Comparison of ENCODE assay signal across 11 mouse cellular contexts in the genomic region with DNA sequence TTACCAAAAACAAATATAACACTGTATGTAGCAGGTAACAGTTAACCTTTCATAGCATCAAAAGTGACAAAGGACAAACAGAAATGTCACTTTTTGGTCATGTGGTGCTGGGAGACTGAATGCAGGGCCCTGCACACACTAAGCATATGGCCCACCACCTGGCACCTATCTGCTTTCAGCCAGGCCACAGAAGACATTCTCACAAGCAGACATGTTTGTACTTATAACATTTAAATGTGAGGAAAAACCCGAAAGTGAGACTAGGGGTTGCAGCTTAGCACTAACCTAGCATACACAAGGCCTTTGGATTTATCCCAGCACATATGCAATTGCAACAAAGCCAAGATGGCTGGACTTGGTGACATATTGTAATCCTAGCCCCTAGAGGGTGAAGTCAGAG. TPM values are rescaled to one million over a fixed set of nuclear protein-coding genes. Genes with fewer than 3 reads are reported as not detected.
DNase-seq lines count a peak whose midpoint lies in the region; ATAC-seq and TF ChIP-seq lines count a peak whose summit lies in the region.
"Had no signal": no experiment of that assay in that cellular context is flagged by ENCODE, and none has a peak within 500 bp of the region (broad histone marks: within the 10 kb centered on the region; RNA-seq: fewer than 3 reads in every experiment).

No protein-coding gene starts in this region.

- H3K9ac ChIP-seq in heart, embryonic 12.5 days = no peak overlapping the region
- H3K9ac ChIP-seq in midbrain, embryonic 12.5 days (replicated peaks) = no peak overlapping the region
- no peak overlapping the region for H3K9ac ChIP-seq in midbrain, embryonic 15.5 days
- peak overlapping the region; percentile 30; the same call in 1 of the 2 replicates for H3K9ac ChIP-seq in forebrain, embryonic 13.5 days

- H3K36me3 ChIP-seq in heart, embryonic 12.5 days = peaks cover 30% of the 10 kb centered on the region
- H3K36me3 ChIP-seq in midbrain, embryonic 12.5 days = peaks cover 33% of the 10 kb centered on the region
- H3K36me3 ChIP-seq in midbrain, embryonic 15.5 days (replicated peaks) = peaks cover 8% of the 10 kb centered on the region; the same call in 1 of the 2 replicates
- H3K36me3 ChIP-seq in forebrain, embryonic 13.5 days (ENCODE audit: poor library complexity, severe bottlenecking) = peaks cover 36% of the 10 kb centered on the region
- peaks cover 17% of the 10 kb centered on the region for H3K36me3 ChIP-seq in myocyte (ENCODE audit: control insufficient read depth, insufficient read depth)

- ATAC-seq in heart, embryonic 12.5 days (ENCODE audit: insufficient number of reproducible peaks, low FRiP score) = no peak
- ATAC-seq in midbrain, embryonic 12.5 days (ENCODE audit: low FRiP score, low read depth) = no peak
- ATAC-seq in midbrain, embryonic 15.5 days (replicated peaks) = no peak
- no peak for ATAC-seq in forebrain, embryonic 13.5 days
- no peak for ATAC-seq in monocyte, adult 5-6 weeks (replicated peaks; ENCODE audit: insufficient number of reproducible peaks, low FRiP score, low TSS enrichment, poor library complexity, severe bottlenecking)

- peaks cover 55% of the 10 kb centered on the region for H3K79me2 ChIP-seq in myocyte (ENCODE audit: control insufficient read depth, insufficient read depth)

- H3K4me1 ChIP-seq in heart, embryonic 12.5 days (replicated peaks) = peaks cover 12% of the 10 kb centered on the region
- peaks cover 10% of the 10 kb centered on the region for H3K4me1 ChIP-seq in midbrain, embryonic 12.5 days
- H3K4me1 ChIP-seq in midbrain, embryonic 15.5 days = peaks cover 17% of the 10 kb centered on the region
- peaks cover 17% of the 10 kb centered on the region for H3K4me1 ChIP-seq in forebrain, embryonic 13.5 days

- H3K27me3 ChIP-seq in heart, embryonic 12.5 days (replicated peaks) = no peaks in the 10 kb centered on the region
- no peaks in the 10 kb centered on the region for H3K27me3 ChIP-seq in midbrain, embryonic 12.5 days
- no peaks in the 10 kb centered on the region for H3K27me3 ChIP-seq in midbrain, embryonic 15.5 days (replicated peaks)
- no peaks in the 10 kb centered on the region for H3K27me3 ChIP-seq in forebrain, embryonic 13.5 days
- no peaks in the 10 kb centered on the region for H3K27me3 ChIP-seq in myocyte (ENCODE audit: control insufficient read depth, insufficient read depth, insufficient read length)

- no peaks in the 10 kb centered on the region for H3K9me3 ChIP-seq in heart, embryonic 12.5 days (replicated peaks)
- H3K9me3 ChIP-seq in midbrain, embryonic 12.5 days = no peaks in the 10 kb centered on the region
- no peaks in the 10 kb centered on the region for H3K9me3 ChIP-seq in midbrain, embryonic 15.5 days
- H3K9me3 ChIP-seq in forebrain, embryonic 13.5 days (replicated peaks) = no peaks in the 10 kb centered on the region

- peak overlapping the region; percentile 51 for H3K4me2 ChIP-seq in heart, embryonic 12.5 days
- H3K4me2 ChIP-seq in midbrain, embryonic 12.5 days (replicated peaks) = peak overlapping the region; percentile 65
- H3K4me2 ChIP-seq in midbrain, embryonic 15.5 days = no peak overlapping the region
- peak overlapping the region; percentile 73 for H3K4me2 ChIP-seq in forebrain, embryonic 13.5 days
- H3K4me2 ChIP-seq in myocyte (ENCODE audit: low read depth) = peak overlapping the region; percentile 39

- 87% methylated on average over 1 of the region's 1 CpGs for WGBS in heart, embryonic 12.5 days
- 92% methylated on average over 1 of the region's 1 CpGs for WGBS in midbrain, embryonic 12.5 days
- WGBS in midbrain, embryonic 15.5 days = 90% methylated on average over 1 of the region's 1 CpGs
- 78% methylated on average over 1 of the region's 1 CpGs for WGBS in forebrain, embryonic 13.5 days

- H3K4me3 ChIP-seq in heart, embryonic 12.5 days = no peak overlapping the region
- 0 out of 2 replicates have a peak overlapping the region, but pooled peaks have one; percentile 3 for H3K4me3 ChIP-seq in midbrain, embryonic 12.5 days
- no peak overlapping the region for H3K4me3 ChIP-seq in midbrain, embryonic 15.5 days
- peak overlapping the region; percentile 95; the same call in 1 of the 2 replicates for H3K4me3 ChIP-seq in forebrain, embryonic 13.5 days
- H3K4me3 ChIP-seq in myocyte = peak overlapping the region; percentile 91

- no peak for TF ChIP-seq POLR2A in myocyte (IDR thresholded peaks at IDR 0.05; ENCODE audit: insufficient read length, low read depth)

- no peak overlapping the region for H3K27ac ChIP-seq in heart, embryonic 12.5 days (ENCODE audit: poor library complexity, severe bottlenecking)
- no peak overlapping the region for H3K27ac ChIP-seq in midbrain, embryonic 12.5 days (replicated peaks)
- no peak overlapping the region for H3K27ac ChIP-seq in midbrain, embryonic 15.5 days
- H3K27ac ChIP-seq in forebrain, embryonic 13.5 days = no peak overlapping the region

- DNase-seq in heart, adult 11 months = no peak
- DNase-seq in layer of hippocampus, postnatal 25 days (ENCODE audit: extremely low spot score in 1 of 2, low spot score in 1 of 2) = no peak
- DNase-seq: adrenal gland, postnatal 14 days; kidney, postnatal 10 days; lung, adult 18-20 months had no signal

- H3ac ChIP-seq in myocyte (ENCODE audit: control insufficient read depth, insufficient read length) = no peak overlapping the region

TF ChIP-seq in myocyte, 11 proteins besides CTCF, POLR2A, EP300 and RAD21:
- TF ChIP-seq POLR2AphosphoS2 (IDR thresholded peaks at IDR 0.05; ENCODE audit: insufficient read length, low read depth) = no peak
- no peak for TF ChIP-seq TCF3 (IDR thresholded peaks at IDR 0.05; ENCODE audit: insufficient read length, low read depth)
- no peak for TF ChIP-seq TCF12 (IDR thresholded peaks at IDR 0.05; ENCODE audit: insufficient read depth, poor library complexity, severe bottlenecking)
- TF ChIP-seq REST (IDR thresholded peaks at IDR 0.05; ENCODE audit: insufficient read depth, insufficient read length) = no peak
- TF ChIP-seq CEBPB (IDR thresholded peaks at IDR 0.05; ENCODE audit: insufficient read depth, poor library complexity, severe bottlenecking) = no peak
- no peak for TF ChIP-seq SRF (IDR thresholded peaks at IDR 0.05; ENCODE audit: control insufficient read depth, insufficient read length, low read depth)

RNA-seq across cellular contexts. Expression of a gene that starts 2.0 kb away (rescaled TPM):
- polyA plus RNA-seq in heart, embryonic 12.5 days (2016; fragmentation: Nextera tagmentation; extraction: Ambion mirVana) = 45.1 and 48.0 TPM in 2 replicates
- polyA plus RNA-seq in midbrain, embryonic 12.5 days (2016; fragmentation: Nextera tagmentation; extraction: Ambion mirVana) = 73.0 and 74.4 TPM in 2 replicates
- polyA plus RNA-seq in midbrain, embryonic 15.5 days (2015; fragmentation: Nextera tagmentation; extraction: Ambion mirVana) = 23.5 and 24.5 TPM in 2 replicates
- 47.9 and 52.6 TPM in 2 replicates for polyA plus RNA-seq in forebrain, embryonic 13.5 days (2015; fragmentation: Nextera tagmentation; extraction: Ambion mirVana)
- polyA plus RNA-seq in myocyte (2012; fragmentation: generic; extraction: Trizol) = 9.0 TPM
- 29.3 to 34.8 TPM (median 33.1 TPM) in 3 replicates for total RNA-seq in monocyte, adult 5-6 weeks (2017)
- 10 to 100 TPM; 20.2 TPM for total RNA-seq in layer of hippocampus, postnatal 25 days (2021)

RNA-seq across cellular contexts. Expression of a gene that starts 39.0 kb away (rescaled TPM):
- 91.2 and 94.3 TPM in 2 replicates for polyA plus RNA-seq in heart, embryonic 12.5 days (2016; fragmentation: Nextera tagmentation; extraction: Ambion mirVana)
- polyA plus RNA-seq in midbrain, embryonic 12.5 days (2016; fragmentation: Nextera tagmentation; extraction: Ambion mirVana) = 94.2 and 108 TPM in 2 replicates
- polyA plus RNA-seq in midbrain, embryonic 15.5 days (2015; fragmentation: Nextera tagmentation; extraction: Ambion mirVana) = 65.6 and 66.9 TPM in 2 replicates
- 57.0 and 61.3 TPM in 2 replicates for polyA plus RNA-seq in forebrain, embryonic 13.5 days (2015; fragmentation: Nextera tagmentation; extraction: Ambion mirVana)
- 39.1 TPM for polyA plus RNA-seq in myocyte (2012; fragmentation: generic; extraction: Trizol)
- total RNA-seq in monocyte, adult 5-6 weeks (2017) = 38.0 to 80.4 TPM (median 38.5 TPM) in 3 replicates
- 100 to 1,000 TPM; 141 to 143 TPM for total RNA-seq in layer of hippocampus, postnatal 25 days (2021)

RNA-seq across cellular contexts. Expression of a gene that starts 40.0 kb away (rescaled TPM):
- 1.8 and 2.3 TPM in 2 replicates for polyA plus RNA-seq in heart, embryonic 12.5 days (2016; fragmentation: Nextera tagmentation; extraction: Ambion mirVana)
- 0.26 and 0.31 TPM in 2 replicates for polyA plus RNA-seq in midbrain, embryonic 12.5 days (2016; fragmentation: Nextera tagmentation; extraction: Ambion mirVana)
- polyA plus RNA-seq in midbrain, embryonic 15.5 days (2015; fragmentation: Nextera tagmentation; extraction: Ambion mirVana) = 0.37 and 0.57 TPM in 2 replicates
- 0.23 and 0.53 TPM in 2 replicates for polyA plus RNA-seq in forebrain, embryonic 13.5 days (2015; fragmentation: Nextera tagmentation; extraction: Ambion mirVana)
- 14.5 TPM for polyA plus RNA-seq in myocyte (2012; fragmentation: generic; extraction: Trizol)
- 10.0 to 12.0 TPM (median 11.4 TPM) in 3 replicates for total RNA-seq in monocyte, adult 5-6 weeks (2017)
- total RNA-seq in layer of hippocampus, postnatal 25 days (2021) = under 1 TPM; 0.17 to 0.59 TPM

Comparison
In these comparisons a context has a peak if more than half of its experiments do, and no peak if none do; other contexts are left out.
1. H3K4me3 ChIP-seq: peak in midbrain, embryonic 12.5 days (single experiment), forebrain, embryonic 13.5 days (single experiment) and myocyte (single experiment); none in heart, embryonic 12.5 days (single experiment) and midbrain, embryonic 15.5 days (single experiment).